Mouse (Mus musculus): ENCODE results near the gene Pgbd1. TPM values are rescaled to one million over a fixed set of nuclear protein-coding genes. Genes with fewer than 3 reads are reported as not detected.

Gene Pgbd1
- polyA plus RNA-seq, 1 experiment from 2014 or later: 4.6 TPM

GRCm38 (mm10) chr13:21456347-21456746 is 15.5 kb upstream of the Pgbd1 start:
- Histone ChIP-seq H3K9me3 (replicated peaks; ENCODE audit: control insufficient read depth, low read length, poor library complexity, severe bottlenecking) (no peaks in the 10 kb centered on the region), H3K36me3 (ENCODE audit: control insufficient read depth, insufficient read depth, low read length) (no peaks in the 10 kb centered on the region), H3K9ac (ENCODE audit: low read depth, low read length) (no peak overlapping the region), H3K27ac (ENCODE audit: low read length) (no peak overlapping the region), H3K4me2 (ENCODE audit: low read length) (no peak overlapping the region), H3K4me3 (ENCODE audit: low read depth, low read length) (no peak overlapping the region), H3K4me1 (ENCODE audit: control insufficient read depth, insufficient read depth, low read length) (peaks cover 15% of the 10 kb centered on the region), H3K27me3 (ENCODE audit: control insufficient read depth, insufficient read depth, low read depth, low read length) (peaks cover 6% of the 10 kb centered on the region; the same call in 1 of the 2 replicates)
- ATAC-seq: no peak
- 4% methylated on average over 4 of the region's 4 CpGs for WGBS

GRCm38 (mm10) chr13:21454133-21454532 is 13.3 kb upstream of the Pgbd1 start:
- H3K27me3 ChIP-seq (ENCODE audit: control insufficient read depth, insufficient read depth, low read depth, low read length): peaks cover 6% of the 10 kb centered on the region; the same call in 1 of the 2 replicates
- ATAC-seq: no peak
- H3K27ac ChIP-seq (ENCODE audit: low read length): no peak overlapping the region
- WGBS: 87% methylated on average over 3 of the region's 3 CpGs
- no peak overlapping the region for H3K9ac ChIP-seq (ENCODE audit: low read depth, low read length)
- no peak overlapping the region; the same call in 1 of the 2 replicates for H3K4me2 ChIP-seq (ENCODE audit: low read length)
- H3K4me3 ChIP-seq (ENCODE audit: low read depth, low read length): no peak overlapping the region
- H3K9me3 ChIP-seq (replicated peaks; ENCODE audit: control insufficient read depth, low read length, poor library complexity, severe bottlenecking): no peaks in the 10 kb centered on the region
- H3K36me3 ChIP-seq (ENCODE audit: control insufficient read depth, insufficient read depth, low read length): no peaks in the 10 kb centered on the region
- H3K4me1 ChIP-seq (ENCODE audit: control insufficient read depth, insufficient read depth, low read length): peaks cover 15% of the 10 kb centered on the region

GRCm38 (mm10) chr13:21453449-21453848 is 12.6 kb upstream of the Pgbd1 start, which contains the start of gene Zscan26:
Gene Zscan26, minus strand, starts transcription at chr13:21453730.
- H3K27ac ChIP-seq (ENCODE audit: low read length): peak within 1 kb of the TSS; percentile 71
- H3K27me3 ChIP-seq (ENCODE audit: control insufficient read depth, insufficient read depth, low read depth, low read length): peaks cover 6% of the 10 kb centered on the region; the same call in 1 of the 2 replicates
- H3K4me1 ChIP-seq (ENCODE audit: control insufficient read depth, insufficient read depth, low read length): peaks cover 15% of the 10 kb centered on the region
- H3K9ac ChIP-seq (ENCODE audit: low read depth, low read length): peak within 1 kb of the TSS; percentile 77
- WGBS: under 1% methylated on average over 23 of the region's 23 CpGs
- H3K4me2 ChIP-seq (ENCODE audit: low read length): peak within 1 kb of the TSS; percentile 73
- 0 out of 2 replicates have a peak, but pooled peaks cover 2% of the 10 kb centered on the region for H3K36me3 ChIP-seq (ENCODE audit: control insufficient read depth, insufficient read depth, low read length)
- peak within 1 kb of the TSS; percentile 76 for H3K4me3 ChIP-seq (ENCODE audit: low read depth, low read length)
- peak; percentile 96 for ATAC-seq
- no peaks in the 10 kb centered on the region for H3K9me3 ChIP-seq (replicated peaks; ENCODE audit: control insufficient read depth, low read length, poor library complexity, severe bottlenecking)

GRCm38 (mm10) chr13:21453042-21453441 is 12.2 kb upstream of the Pgbd1 start:
- under 1% methylated on average over 13 of the region's 13 CpGs for WGBS
- Histone ChIP-seq H3K9ac (ENCODE audit: low read depth, low read length) (peak overlapping the region; percentile 77), H3K27ac (ENCODE audit: low read length) (peak overlapping the region; percentile 71), H3K36me3 (ENCODE audit: control insufficient read depth, insufficient read depth, low read length) (0 out of 2 replicates have a peak, but pooled peaks cover 2% of the 10 kb centered on the region), H3K27me3 (ENCODE audit: control insufficient read depth, insufficient read depth, low read depth, low read length) (peaks cover 6% of the 10 kb centered on the region; the same call in 1 of the 2 replicates), H3K4me2 (ENCODE audit: low read length) (peak overlapping the region; percentile 73), H3K4me3 (ENCODE audit: low read depth, low read length) (peak overlapping the region; percentile 76), H3K9me3 (replicated peaks; ENCODE audit: control insufficient read depth, low read length, poor library complexity, severe bottlenecking) (no peaks in the 10 kb centered on the region), H3K4me1 (ENCODE audit: control insufficient read depth, insufficient read depth, low read length) (peaks cover 15% of the 10 kb centered on the region)
- ATAC-seq: peak; percentile 46

- no peak overlapping the region for H3K4me2 ChIP-seq (ENCODE audit: low read length)
- no peaks in the 10 kb centered on the region for H3K27me3 ChIP-seq (ENCODE audit: control insufficient read depth, insufficient read depth, low read depth, low read length)
- no peak overlapping the region for H3K27ac ChIP-seq (ENCODE audit: low read length)
- H3K36me3 ChIP-seq (ENCODE audit: control insufficient read depth, insufficient read depth, low read length): peaks cover 24% of the 10 kb centered on the region
- H3K4me1 ChIP-seq (ENCODE audit: control insufficient read depth, insufficient read depth, low read length): peaks cover 12% of the 10 kb centered on the region
- WGBS: 85% methylated on average over 16 of the region's 16 CpGs
- H3K9ac ChIP-seq (ENCODE audit: low read depth, low read length): no peak overlapping the region
- no peaks in the 10 kb centered on the region for H3K9me3 ChIP-seq (replicated peaks; ENCODE audit: control insufficient read depth, low read length, poor library complexity, severe bottlenecking)
- H3K4me3 ChIP-seq (ENCODE audit: low read depth, low read length): no peak overlapping the region
- no peak for ATAC-seq
These were observed 7.2 kb upstream of the Pgbd1 start for GRCm38 (mm10) chr13:21447856-21448614.

- Histone ChIP-seq H3K4me3 (ENCODE audit: low read depth, low read length) (no peak overlapping the region), H3K36me3 (ENCODE audit: control insufficient read depth, insufficient read depth, low read length) (peaks cover 24% of the 10 kb centered on the region), H3K4me1 (ENCODE audit: control insufficient read depth, insufficient read depth, low read length) (0 out of 2 replicates have a peak, but pooled peaks cover under 1% of the 10 kb centered on the region), H3K4me2 (ENCODE audit: low read length) (no peak overlapping the region), H3K9me3 (replicated peaks; ENCODE audit: control insufficient read depth, low read length, poor library complexity, severe bottlenecking) (no peaks in the 10 kb centered on the region), H3K27me3 (ENCODE audit: control insufficient read depth, insufficient read depth, low read depth, low read length) (no peaks in the 10 kb centered on the region), H3K9ac (ENCODE audit: low read depth, low read length) (no peak overlapping the region), H3K27ac (ENCODE audit: low read length) (no peak overlapping the region)
- ATAC-seq: no peak
- 93% methylated on average over 9 of the region's 9 CpGs for WGBS
These were observed 5.9 kb upstream of the Pgbd1 start for GRCm38 (mm10) chr13:21446796-21447195.

- H3K27me3 ChIP-seq (ENCODE audit: control insufficient read depth, insufficient read depth, low read depth, low read length): no peaks in the 10 kb centered on the region
- WGBS: 18% methylated on average over 10 of the region's 10 CpGs
- H3K4me2 ChIP-seq (ENCODE audit: low read length): peak overlapping the region; percentile 75
- H3K27ac ChIP-seq (ENCODE audit: low read length): peak overlapping the region; percentile 85
- H3K4me3 ChIP-seq (ENCODE audit: low read depth, low read length): peak overlapping the region; percentile 51
- peaks cover 14% of the 10 kb centered on the region for H3K36me3 ChIP-seq (ENCODE audit: control insufficient read depth, insufficient read depth, low read length)
- peaks cover 13% of the 10 kb centered on the region for H3K4me1 ChIP-seq (ENCODE audit: control insufficient read depth, insufficient read depth, low read length)
- ATAC-seq: peak; percentile 61
- no peaks in the 10 kb centered on the region for H3K9me3 ChIP-seq (replicated peaks; ENCODE audit: control insufficient read depth, low read length, poor library complexity, severe bottlenecking)
- H3K9ac ChIP-seq (ENCODE audit: low read depth, low read length): peak overlapping the region; percentile 73; the same call in 1 of the 2 replicates
These were observed 332 bp upstream of the Pgbd1 start for GRCm38 (mm10) chr13:21441207-21441572.

GRCm38 (mm10) chr13:21435476-21435875 is 5.4 kb downstream of the Pgbd1 start:
- H3K27ac ChIP-seq (ENCODE audit: low read length): no peak overlapping the region
- no peaks in the 10 kb centered on the region for H3K9me3 ChIP-seq (replicated peaks; ENCODE audit: control insufficient read depth, low read length, poor library complexity, severe bottlenecking)
- H3K36me3 ChIP-seq (ENCODE audit: control insufficient read depth, insufficient read depth, low read length): no peaks in the 10 kb centered on the region
- H3K4me3 ChIP-seq (ENCODE audit: low read depth, low read length): no peak overlapping the region
- 86% methylated on average over 4 of the region's 4 CpGs for WGBS
- ATAC-seq: no peak
- no peak overlapping the region for H3K9ac ChIP-seq (ENCODE audit: low read depth, low read length)
- no peaks in the 10 kb centered on the region for H3K27me3 ChIP-seq (ENCODE audit: control insufficient read depth, insufficient read depth, low read depth, low read length)
- H3K4me2 ChIP-seq (ENCODE audit: low read length): no peak overlapping the region
- H3K4me1 ChIP-seq (ENCODE audit: control insufficient read depth, insufficient read depth, low read length): peaks cover 10% of the 10 kb centered on the region

- no peak overlapping the region for H3K4me3 ChIP-seq (ENCODE audit: low read depth, low read length)
- H3K4me1 ChIP-seq (ENCODE audit: control insufficient read depth, insufficient read depth, low read length): no peaks in the 10 kb centered on the region
- H3K9ac ChIP-seq (ENCODE audit: low read depth, low read length): no peak overlapping the region
- no peaks in the 10 kb centered on the region for H3K27me3 ChIP-seq (ENCODE audit: control insufficient read depth, insufficient read depth, low read depth, low read length)
- ATAC-seq: no peak
- H3K4me2 ChIP-seq (ENCODE audit: low read length): no peak overlapping the region
- H3K9me3 ChIP-seq (replicated peaks; ENCODE audit: control insufficient read depth, low read length, poor library complexity, severe bottlenecking): no peaks in the 10 kb centered on the region
- no peaks in the 10 kb centered on the region for H3K36me3 ChIP-seq (ENCODE audit: control insufficient read depth, insufficient read depth, low read length)
- no peak overlapping the region for H3K27ac ChIP-seq (ENCODE audit: low read length)
- WGBS: 95% methylated on average over 1 of the region's 1 CpGs
These were observed 13.2 kb downstream of the Pgbd1 start for GRCm38 (mm10) chr13:21427631-21428030.

Data from midbrain, embryonic 16.5 days (tissue).